Mouse (Mus musculus) G1E (cell line): Measurements from ENCODE around the gene Znrf4.

Experiments used
- CTCF ChIP-seq: IDR thresholded peaks from 2 replicates; pipeline ENCODE4 v1.5.1; 2012; ENCODE audit warnings: low read depth, low read length, inconsistent platforms, mixed read lengths
- GATA1 ChIP-seq: IDR thresholded peaks from 2 replicates; pipeline ENCODE4 v1.6.1; 2012; ENCODE audit warnings: borderline replicate concordance, low read length, inconsistent platforms, mixed read lengths
- POLR2AphosphoS5 ChIP-seq: IDR thresholded peaks from 2 replicates; pipeline ENCODE4 v1.6.1; 2012; ENCODE audit warnings: low read depth, low read length, inconsistent platforms; ENCODE audit not compliant: insufficient replicate concordance

DNA sequence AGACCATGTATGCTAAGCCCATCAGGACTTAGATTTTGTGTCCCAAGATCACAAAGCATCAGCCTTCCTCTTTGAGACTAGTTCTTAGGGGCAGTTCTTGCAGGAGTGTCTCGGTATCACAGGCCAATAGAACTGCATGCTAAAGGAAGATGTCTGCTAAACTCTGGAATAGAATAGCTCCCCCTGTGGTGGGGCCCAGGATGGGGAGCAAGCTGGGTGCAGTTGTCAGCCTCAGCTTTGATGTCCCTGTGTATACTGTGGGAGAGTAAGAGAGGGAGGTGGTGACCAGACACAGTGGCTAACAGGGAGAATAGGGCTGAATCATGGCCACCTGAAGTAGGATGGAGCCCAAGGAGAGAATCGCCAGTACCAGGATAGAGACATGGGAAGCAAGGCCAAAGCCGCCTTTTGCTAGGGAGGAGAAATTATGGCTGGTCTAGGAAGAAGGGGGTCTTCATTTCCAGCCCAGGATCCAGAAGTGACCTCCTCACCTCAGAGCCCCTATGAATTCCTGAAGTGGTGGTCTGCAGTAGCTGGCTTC, 31.5 kb upstream of the Znrf4 start:
- no peak for TF ChIP-seq CTCF
- TF ChIP-seq GATA1: no peak
- no peak for TF ChIP-seq POLR2AphosphoS5
